Mouse (Mus musculus): ENCODE measurements around the gene Agbl1. TPM values are rescaled to one million over a fixed set of nuclear protein-coding genes. Genes with fewer than 3 reads are reported as not detected.
"Not testable (repeated sequence)": the region's sequence is repeated elsewhere in the genome, so short reads cannot be mapped to it uniquely, and the experiment has no call there.

Agbl1 gene
- total RNA-seq, 1 experiment from 2014 or later: 0.10 TPM

DNA sequence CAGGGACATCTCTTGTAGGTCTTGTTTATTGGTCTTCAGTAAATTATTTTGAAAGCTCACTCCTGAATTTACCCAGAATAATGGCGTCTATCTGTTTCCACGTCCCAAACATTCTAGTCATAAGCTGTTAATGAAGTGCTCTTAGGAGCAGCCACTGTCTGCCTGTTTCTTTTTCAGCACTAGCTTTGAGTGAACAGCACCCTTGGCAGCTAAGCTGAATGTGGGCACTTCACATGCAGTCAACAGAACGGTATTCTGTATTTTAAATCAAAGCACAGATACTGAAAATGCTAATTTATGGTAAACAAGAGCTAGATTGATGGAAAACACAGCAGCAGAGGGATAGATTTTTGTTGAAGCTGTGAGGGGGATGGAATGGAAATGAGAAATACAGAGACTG lies 294.6 kb downstream of the Agbl1 start:
- ATAC-seq (replicated peaks; ENCODE audit: insufficient number of reproducible peaks, low FRiP score, low TSS enrichment, poor library complexity, severe bottlenecking): no peak

DNA sequence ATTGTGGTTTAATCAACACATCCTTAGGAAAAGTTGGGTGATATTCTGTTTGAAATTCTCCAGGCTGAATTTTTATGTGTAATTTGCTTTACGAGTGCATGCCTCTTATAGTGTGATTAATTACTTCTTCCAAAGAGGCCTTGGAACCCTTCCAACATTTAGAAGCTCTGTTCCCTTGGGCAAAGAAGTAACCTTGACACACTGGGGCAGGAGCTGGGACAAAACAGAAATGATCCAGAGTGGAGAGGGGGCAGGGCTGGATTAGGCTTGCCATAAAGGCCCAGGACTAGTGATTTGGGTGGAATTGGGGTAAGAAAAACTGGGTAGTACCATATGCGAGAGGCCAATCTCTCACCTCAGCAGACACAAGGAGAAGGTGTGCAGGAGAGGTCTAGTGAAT lies 316.8 kb downstream of the Agbl1 start:
- no peak for ATAC-seq (replicated peaks; ENCODE audit: insufficient number of reproducible peaks, low FRiP score, low TSS enrichment, poor library complexity, severe bottlenecking)

DNA sequence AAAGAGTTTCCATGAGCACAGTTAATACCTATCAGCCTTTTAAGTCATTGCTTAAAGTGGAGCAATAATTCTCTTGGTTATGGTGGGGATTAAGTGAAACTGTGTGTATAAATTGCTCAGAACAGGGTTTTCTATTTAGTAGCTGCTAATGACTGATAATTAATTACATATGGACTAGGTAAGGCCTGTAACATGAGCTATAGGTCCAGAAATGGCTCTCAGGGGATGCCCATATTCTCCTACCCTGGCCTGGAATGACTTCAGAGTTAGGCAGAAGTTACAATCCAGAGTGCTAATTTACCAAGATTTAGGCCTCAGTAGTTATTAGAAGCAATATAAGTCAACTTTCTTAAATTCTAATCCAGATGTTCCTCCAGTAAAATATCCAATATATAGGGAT lies 317.6 kb downstream of the Agbl1 start:
- no peak for ATAC-seq (replicated peaks; ENCODE audit: insufficient number of reproducible peaks, low FRiP score, low TSS enrichment, poor library complexity, severe bottlenecking)

DNA sequence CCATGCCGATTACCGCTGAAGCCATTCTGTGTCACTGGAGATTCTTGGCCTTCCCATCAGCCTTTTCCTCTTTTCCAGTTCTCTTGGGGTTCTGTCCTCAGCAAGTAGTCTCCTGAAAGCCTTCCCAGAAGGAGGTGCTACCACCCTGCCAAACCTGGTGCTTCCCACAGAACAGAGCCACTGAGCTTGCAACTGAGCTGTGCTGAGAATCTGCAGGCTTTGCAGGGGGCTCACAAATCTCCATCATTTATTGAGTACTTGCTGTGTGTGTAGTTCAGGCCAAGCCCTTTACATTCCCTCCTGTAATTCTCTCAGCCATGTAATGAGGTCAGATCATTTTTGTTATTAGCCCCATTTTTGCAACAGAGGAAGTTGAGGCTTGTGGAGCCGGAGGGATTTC lies 322.2 kb downstream of the Agbl1 start:
- no peak for ATAC-seq (replicated peaks; ENCODE audit: insufficient number of reproducible peaks, low FRiP score, low TSS enrichment, poor library complexity, severe bottlenecking)

DNA sequence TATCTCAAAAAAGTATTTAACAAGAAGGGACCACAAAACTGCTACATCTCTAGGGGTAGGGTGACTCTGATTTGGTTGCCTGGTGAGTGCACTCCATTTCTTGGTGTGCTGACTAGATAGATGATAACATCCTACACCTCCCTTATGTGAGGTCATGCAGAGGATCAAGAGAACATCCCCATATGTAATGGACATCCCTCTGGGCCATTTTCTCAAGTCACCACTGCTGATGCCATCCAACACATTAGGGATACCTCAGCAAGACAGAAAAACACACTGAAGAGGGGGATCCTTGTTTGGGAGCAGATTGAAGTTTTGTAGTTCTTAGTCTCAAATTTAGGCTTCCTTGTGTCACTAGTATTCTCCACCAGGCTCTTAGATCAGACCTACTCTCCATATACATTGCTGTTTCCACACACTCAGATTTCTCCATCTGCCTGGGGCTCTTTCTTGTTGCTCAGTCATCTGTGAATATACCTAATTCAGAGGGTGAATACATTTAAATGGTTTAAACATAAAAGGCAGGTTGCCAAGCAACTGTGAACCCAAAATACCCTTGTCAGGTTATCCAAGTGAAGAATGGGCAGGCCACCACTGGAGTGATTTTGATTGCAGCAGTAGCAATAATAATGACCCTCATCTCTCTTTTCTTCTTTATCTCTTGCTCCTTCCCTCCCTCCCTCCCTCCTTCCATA lies 331.0 kb downstream of the Agbl1 start:
- no peak for ATAC-seq (replicated peaks; ENCODE audit: insufficient number of reproducible peaks, low FRiP score, low TSS enrichment, poor library complexity, severe bottlenecking)

DNA sequence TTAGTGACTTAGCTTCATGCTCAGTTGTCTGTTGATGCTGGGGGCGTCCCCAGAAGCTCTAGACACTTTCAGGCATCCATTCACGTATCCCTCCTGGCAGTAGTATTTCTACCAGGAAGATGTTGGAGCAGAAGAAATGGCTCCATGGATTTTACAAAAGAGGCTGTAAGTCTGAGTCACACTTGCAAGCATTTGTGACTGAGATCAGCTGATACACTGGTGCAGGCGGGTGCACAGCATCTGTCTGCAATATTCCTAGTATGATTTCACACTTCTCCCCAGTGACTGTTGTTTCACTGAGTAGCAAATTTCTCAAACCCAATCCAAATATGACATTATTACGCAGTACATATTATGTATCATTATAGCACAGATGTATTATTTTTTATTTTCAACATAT lies 332.8 kb downstream of the Agbl1 start:
- no peak for ATAC-seq (replicated peaks; ENCODE audit: insufficient number of reproducible peaks, low FRiP score, low TSS enrichment, poor library complexity, severe bottlenecking)

DNA sequence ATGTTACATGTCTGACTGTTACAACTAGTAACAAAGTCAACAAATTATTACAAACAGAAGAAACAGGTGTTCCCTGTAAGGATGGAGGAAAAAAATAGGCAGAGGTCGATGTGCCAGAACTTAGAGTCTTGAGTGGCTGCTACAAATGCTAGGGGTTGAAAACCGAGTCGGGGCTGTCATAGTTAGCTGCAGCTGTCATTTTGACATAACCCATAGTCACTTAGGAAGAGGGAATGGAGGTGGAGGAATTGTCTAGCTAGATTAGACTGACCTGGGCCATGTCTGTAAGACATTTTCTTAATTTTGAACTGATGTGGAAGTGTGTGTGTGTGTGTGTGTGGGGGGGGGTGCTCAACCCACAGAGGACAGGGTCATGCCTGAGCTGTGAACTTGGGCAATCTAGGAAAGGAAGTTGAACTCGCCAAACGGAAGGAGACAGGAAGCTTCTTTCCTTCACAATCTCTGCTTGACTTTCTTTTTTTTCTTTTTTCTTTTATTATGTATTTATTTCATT lies 364.9 kb downstream of the Agbl1 start:
- no peak for ATAC-seq (replicated peaks; ENCODE audit: insufficient number of reproducible peaks, low FRiP score, low TSS enrichment, poor library complexity, severe bottlenecking)

DNA sequence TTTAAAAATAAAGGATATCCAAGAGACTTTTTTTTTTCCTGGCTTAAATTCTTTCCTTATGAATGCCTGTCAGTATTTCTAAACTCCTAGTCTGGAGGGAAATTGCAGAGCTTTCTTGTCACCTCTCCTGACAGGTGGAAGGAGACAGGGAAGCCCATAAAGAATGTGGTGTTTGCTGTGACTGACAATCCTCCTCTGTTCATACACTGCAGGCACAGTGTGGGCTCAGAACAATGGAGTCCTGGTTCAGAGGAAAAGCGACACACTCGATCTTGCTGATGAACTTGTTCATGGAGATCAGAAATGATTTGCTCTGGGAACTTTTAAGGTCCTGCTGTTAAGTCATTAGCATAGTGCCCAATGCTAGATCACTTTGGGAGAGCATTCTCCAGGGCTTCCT lies 368.1 kb downstream of the Agbl1 start:
- no peak for ATAC-seq (replicated peaks; ENCODE audit: insufficient number of reproducible peaks, low FRiP score, low TSS enrichment, poor library complexity, severe bottlenecking)

DNA sequence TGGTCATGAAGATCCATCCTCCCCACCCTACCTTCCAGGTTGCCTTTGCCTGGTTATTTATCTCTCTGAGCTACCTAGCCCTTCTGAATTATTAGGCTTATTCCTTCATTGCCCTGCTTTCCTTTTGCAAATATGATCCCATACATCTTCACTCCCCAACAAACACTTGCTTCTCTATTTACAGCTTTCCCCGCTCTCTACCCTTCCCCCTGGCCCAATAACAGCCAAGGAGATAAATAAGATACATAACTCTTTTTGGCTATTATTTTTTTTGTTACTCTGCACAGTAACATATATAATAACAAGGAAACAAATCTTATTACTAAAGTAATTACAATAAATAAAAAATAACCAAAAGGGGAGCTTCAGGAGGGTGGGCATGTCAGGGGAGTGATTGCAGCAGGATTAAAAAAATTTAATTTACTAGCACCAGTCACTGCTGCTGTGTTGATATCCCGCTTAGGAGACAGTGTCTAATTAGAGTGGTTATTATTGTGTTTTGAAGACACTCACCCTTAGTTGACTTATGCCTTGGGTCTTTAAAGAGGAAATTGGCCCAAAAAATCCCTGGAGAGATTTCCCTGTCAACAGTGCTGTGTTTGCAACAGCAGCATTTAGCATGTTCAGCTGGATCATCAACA lies 370.5 kb downstream of the Agbl1 start:
- no peak for ATAC-seq (replicated peaks; ENCODE audit: insufficient number of reproducible peaks, low FRiP score, low TSS enrichment, poor library complexity, severe bottlenecking)

DNA sequence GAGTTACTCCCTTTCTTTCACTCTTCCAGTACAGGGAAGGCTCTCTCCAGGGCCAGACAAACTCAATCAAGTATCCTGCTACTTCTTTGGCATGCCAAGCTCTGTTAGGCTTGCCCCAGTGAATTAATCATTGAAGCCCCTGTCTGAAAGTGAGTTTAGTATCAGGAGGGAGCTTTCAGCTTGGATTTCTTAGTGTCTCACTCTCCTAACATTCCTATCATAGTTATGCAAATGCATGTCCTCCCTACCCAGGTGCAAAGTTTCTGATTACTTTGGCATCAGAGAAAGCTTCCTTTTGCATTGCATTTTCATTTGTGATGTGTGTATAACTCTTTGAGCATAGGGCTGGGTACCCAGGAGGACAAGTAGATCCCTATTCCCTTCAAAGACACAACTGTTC lies 399.8 kb downstream of the Agbl1 start:
- ATAC-seq (replicated peaks; ENCODE audit: insufficient number of reproducible peaks, low FRiP score, low TSS enrichment, poor library complexity, severe bottlenecking): no peak

DNA sequence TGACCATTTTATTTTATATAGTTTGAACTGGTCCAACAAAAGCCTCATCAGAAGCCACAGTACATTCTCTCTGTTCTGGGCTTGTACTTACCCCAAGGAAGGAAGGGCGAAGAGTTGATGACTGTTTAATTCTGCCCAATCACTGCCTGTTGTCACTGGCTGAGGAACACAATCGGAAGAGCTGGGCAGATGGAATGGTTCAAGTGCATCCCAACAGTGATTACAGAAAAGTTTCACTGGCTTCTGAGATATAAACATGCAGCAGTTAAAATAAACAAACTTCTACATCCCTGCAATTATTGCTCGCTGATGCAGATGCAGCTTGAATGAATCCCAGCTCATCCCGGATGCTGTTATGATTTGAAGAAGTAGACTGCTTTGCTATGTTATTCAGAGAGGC lies 421.3 kb downstream of the Agbl1 start:
- no peak for ATAC-seq (replicated peaks; ENCODE audit: insufficient number of reproducible peaks, low FRiP score, low TSS enrichment, poor library complexity, severe bottlenecking)

DNA sequence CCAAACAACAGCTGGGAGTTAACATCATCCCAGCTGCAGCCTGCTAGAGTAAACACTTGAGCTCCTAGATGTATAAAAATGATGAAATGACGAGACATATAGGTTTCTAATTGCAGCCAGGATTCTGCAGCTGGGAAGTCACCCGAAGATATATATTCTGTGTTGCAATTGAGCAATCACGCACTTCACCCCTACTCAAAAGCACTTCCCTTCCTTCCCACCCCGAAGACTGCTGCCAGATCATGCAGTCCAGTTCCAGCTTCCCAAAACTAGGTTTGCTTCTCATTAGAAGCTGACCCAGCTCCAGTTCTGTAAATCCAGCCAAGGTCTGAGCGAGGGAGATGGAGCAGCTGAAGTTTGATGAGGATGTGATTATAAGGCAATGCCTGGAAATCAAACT lies 431.4 kb downstream of the Agbl1 start:
- no peak for ATAC-seq (replicated peaks; ENCODE audit: insufficient number of reproducible peaks, low FRiP score, low TSS enrichment, poor library complexity, severe bottlenecking)

DNA sequence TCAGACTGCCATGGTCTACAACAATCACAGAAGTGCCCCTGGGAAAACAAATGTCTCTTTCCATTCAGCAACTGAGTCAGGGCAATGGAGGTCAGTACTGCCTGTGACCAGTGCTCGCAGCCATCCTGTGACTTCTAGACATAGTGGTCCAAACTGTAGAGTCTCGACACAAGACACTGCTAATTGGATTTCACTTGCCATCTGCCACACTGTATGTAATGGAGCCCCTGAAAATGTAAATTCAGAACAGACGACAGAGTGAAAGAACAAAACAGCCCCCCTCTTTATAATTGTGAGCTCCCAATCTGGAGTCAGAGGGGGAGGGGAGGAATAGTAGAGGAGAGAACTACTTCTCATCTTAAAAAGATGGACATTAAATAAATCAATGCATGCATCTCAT lies 445.2 kb downstream of the Agbl1 start:
- no peak for ATAC-seq (replicated peaks; ENCODE audit: insufficient number of reproducible peaks, low FRiP score, low TSS enrichment, poor library complexity, severe bottlenecking)

DNA sequence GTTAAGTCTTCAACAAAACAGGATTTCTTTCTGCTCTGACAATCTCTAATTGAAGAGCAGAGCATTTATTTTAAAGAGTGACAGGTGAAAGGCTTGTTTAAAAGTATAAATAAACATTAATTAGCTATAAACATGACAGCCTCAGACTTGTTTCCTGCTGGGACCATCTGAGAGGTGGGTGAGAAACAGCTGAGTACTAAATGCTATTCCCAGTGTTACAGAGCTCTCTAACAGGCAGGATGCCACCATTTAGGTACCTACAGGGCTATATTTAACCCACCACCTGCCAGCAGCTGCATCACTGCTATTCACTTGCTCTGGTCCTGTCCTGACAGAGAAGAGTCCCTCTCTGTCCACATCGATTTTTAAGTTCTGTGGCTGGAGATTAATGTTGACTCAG lies 471.5 kb downstream of the Agbl1 start:
- no peak for ATAC-seq (replicated peaks; ENCODE audit: insufficient number of reproducible peaks, low FRiP score, low TSS enrichment, poor library complexity, severe bottlenecking)

DNA sequence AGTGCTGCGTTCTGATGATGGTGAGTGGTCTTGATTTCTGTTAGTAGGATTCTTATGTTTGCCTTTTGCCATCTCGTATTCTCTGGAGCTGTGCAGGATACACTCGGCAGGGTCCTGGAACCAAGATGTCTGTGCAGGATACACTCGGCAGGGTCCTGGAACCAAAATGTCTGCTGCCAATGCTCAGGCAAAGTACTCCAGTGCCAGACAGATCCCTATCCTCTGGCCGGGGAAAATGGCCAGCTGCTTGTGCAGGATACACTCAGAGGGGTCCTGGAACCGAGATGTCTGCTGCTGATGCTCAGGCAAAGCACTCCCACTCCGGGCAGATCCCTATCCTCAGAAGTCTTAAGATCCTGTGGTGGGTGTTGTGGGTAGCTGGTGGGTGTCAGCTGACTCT lies 502.5 kb downstream of the Agbl1 start:
- ATAC-seq (replicated peaks; ENCODE audit: insufficient number of reproducible peaks, low FRiP score, low TSS enrichment, poor library complexity, severe bottlenecking): not testable (repeated sequence)

DNA sequence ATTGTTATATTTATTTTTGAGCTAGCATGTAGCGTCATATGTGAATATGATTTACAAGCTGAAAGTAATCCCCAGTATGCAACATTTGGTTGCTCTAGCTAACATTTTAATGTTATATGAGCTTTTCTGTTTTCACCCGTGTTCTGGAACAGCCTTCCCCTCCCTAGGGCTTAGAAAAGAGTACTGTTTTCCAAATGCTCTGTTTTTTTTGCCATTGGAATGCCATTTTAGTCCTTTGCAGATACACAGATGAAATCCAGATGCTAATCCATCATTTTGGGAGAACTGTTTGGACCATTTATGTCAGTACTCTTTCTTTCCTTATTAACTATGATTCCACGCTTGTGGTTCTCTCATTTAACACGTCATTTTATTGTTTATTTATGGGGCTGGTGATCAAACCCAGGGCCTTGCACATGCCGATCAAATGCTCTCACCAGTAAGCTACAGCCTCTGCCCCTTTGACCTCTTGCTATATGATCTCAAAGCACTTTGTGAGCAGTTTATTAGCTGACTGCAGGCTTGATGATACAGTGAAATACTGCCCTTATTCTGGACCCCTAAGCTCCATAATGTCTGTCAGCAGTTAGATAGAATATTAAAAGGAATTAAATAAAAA lies 547.7 kb downstream of the Agbl1 start:
- no peak for ATAC-seq (replicated peaks; ENCODE audit: insufficient number of reproducible peaks, low FRiP score, low TSS enrichment, poor library complexity, severe bottlenecking)

DNA sequence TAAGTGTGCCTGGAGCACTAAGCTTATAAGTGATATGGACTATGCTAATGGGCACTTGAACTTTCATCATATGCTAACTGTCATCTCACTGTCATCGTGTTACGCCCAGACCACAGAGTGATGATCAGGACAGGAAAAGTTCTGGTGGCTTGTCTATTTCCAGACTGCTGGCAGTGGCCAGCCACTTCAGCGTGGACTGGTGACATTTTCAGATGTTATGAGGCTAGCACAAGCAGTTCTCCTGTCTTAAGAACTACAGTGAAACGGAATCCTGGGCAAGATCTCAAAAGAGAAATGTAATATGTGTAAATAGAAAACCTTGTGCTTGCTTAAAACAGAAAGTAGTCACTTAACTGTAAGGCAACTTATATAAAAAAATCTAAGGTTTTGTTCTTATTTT lies 550.8 kb downstream of the Agbl1 start:
- ATAC-seq (replicated peaks; ENCODE audit: insufficient number of reproducible peaks, low FRiP score, low TSS enrichment, poor library complexity, severe bottlenecking): no peak

DNA sequence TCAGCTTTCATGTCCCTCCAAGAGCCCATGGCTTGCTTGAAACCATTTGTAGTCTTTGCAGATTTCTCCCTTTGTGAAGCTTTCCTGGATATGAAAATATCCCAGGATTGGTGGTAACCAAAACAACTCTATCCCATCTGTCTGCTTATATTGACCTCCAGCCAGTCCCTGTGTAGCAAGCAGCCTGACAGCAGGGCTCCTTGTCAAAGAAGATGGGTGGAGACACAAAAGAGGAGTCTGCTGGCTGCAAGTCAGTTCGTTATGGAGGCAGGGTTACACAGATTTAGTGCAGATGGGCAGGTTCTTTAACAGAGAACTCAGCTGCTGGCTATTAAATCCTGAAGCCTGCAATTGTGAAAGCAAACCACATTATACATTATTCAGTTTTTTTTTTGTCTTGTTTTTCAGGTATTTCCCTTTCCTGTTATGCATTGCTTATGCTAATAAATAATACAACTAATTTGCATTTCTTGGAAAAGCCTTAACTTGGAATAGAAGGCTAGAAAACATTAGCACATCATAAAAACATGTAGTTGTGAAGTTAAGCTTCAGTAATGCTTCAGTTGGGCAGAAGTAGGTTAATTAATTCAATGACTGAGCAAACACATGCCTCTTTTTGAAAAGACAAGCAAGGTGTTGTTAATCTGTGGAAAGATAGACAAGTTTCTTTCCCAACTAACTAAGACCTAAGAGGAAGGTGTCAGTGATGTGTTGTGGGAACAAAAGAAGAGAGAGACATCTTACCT lies 559.0 kb downstream of the Agbl1 start:
- ATAC-seq (replicated peaks; ENCODE audit: insufficient number of reproducible peaks, low FRiP score, low TSS enrichment, poor library complexity, severe bottlenecking): no peak

DNA sequence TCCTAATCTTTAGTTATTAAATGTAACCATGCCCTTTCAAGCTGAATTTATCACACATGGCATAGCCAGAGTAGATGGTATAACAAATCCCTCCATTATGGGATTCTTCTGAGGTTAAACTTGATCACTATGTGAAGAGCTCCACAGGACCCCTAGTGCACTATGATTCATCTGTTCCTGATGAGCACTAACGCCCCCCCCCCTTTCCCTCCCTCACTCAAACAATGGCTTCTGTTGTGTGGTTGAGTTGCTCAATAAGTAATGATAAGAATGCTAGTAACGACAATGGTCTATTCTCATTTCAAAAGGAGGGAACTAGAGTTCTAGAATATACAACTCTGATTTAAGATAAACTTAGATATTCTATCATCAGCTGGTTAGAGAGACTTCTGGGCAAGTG lies 560.4 kb downstream of the Agbl1 start:
- ATAC-seq (replicated peaks; ENCODE audit: insufficient number of reproducible peaks, low FRiP score, low TSS enrichment, poor library complexity, severe bottlenecking): no peak
